Mouse (Mus musculus): ENCODE data around the gene Akr1a1. TPM values are rescaled to one million over a fixed set of nuclear protein-coding genes. Genes with fewer than 3 reads are reported as not detected.
"Not testable (repeated sequence)": the region's sequence is repeated elsewhere in the genome, so short reads cannot be mapped to it uniquely, and the experiment has no call there.

The Akr1a1 gene
- polyA plus RNA-seq, 1 experiment = 597 TPM

- Histone ChIP-seq H3K27ac (ENCODE audit: insufficient read depth, low read length) (no peak overlapping the region), H3K4me1 (ENCODE audit: control insufficient read depth, insufficient read depth, low read length) (0 out of 2 replicates have a peak, but pooled peaks cover 3% of the 10 kb centered on the region), H3K4me3 (ENCODE audit: insufficient read depth, low read length) (no peak overlapping the region)
- no peak for TF ChIP-seq CTCF (IDR thresholded peaks at IDR 0.05; ENCODE audit: borderline replicate concordance, insufficient read depth, low read length)
- no peak for TF ChIP-seq POLR2A (IDR thresholded peaks at IDR 0.05; ENCODE audit: low read depth, low read length)
Measured at GRCm38 (mm10) chr4:116683957-116684356, 32.5 kb upstream of the Akr1a1 start.

GRCm38 (mm10) chr4:116680521-116680920, 29.0 kb upstream of the Akr1a1 start:
- not testable (repeated sequence) for H3K4me3 ChIP-seq (ENCODE audit: insufficient read depth, low read length); H3K4me1 ChIP-seq (ENCODE audit: control insufficient read depth, insufficient read depth, low read length)

GRCm38 (mm10) chr4:116679141-116679540, 27.7 kb upstream of the Akr1a1 start:
- H3K4me3 ChIP-seq (ENCODE audit: insufficient read depth, low read length) = no peak overlapping the region
- TF ChIP-seq POLR2A (IDR thresholded peaks at IDR 0.05; ENCODE audit: low read depth, low read length) (no peak), CTCF (IDR thresholded peaks at IDR 0.05; ENCODE audit: borderline replicate concordance, insufficient read depth, low read length) (no peak)
- H3K4me1 ChIP-seq (ENCODE audit: control insufficient read depth, insufficient read depth, low read length) = no peaks in the 10 kb centered on the region; the same call in 1 of the 2 replicates
- H3K27ac ChIP-seq (ENCODE audit: insufficient read depth, low read length) = no peak overlapping the region; the same call in 1 of the 2 replicates

More at GRCm38 (mm10) chr4:116680521-116680920, 29.0 kb upstream of the Akr1a1 start:
- H3K27ac ChIP-seq (ENCODE audit: insufficient read depth, low read length) = not testable (repeated sequence)

GRCm38 (mm10) chr4:116677808-116678207, 26.3 kb upstream of the Akr1a1 start:
- H3K27ac ChIP-seq (ENCODE audit: insufficient read depth, low read length) = peak overlapping the region; percentile 50
- TF ChIP-seq POLR2A (IDR thresholded peaks at IDR 0.05; ENCODE audit: low read depth, low read length) (no peak), CTCF (IDR thresholded peaks at IDR 0.05; ENCODE audit: borderline replicate concordance, insufficient read depth, low read length) (no peak)
- H3K4me3 ChIP-seq (ENCODE audit: insufficient read depth, low read length) = no peak overlapping the region
- peaks cover 3% of the 10 kb centered on the region; the same call in 1 of the 2 replicates for H3K4me1 ChIP-seq (ENCODE audit: control insufficient read depth, insufficient read depth, low read length)

GRCm38 (mm10) chr4:116676027-116676426, 24.5 kb upstream of the Akr1a1 start:
- no peak for TF ChIP-seq CTCF (IDR thresholded peaks at IDR 0.05; ENCODE audit: borderline replicate concordance, insufficient read depth, low read length)
- no peak for TF ChIP-seq POLR2A (IDR thresholded peaks at IDR 0.05; ENCODE audit: low read depth, low read length)
- no peak overlapping the region for H3K4me3 ChIP-seq (ENCODE audit: insufficient read depth, low read length)
- peaks cover 3% of the 10 kb centered on the region; the same call in 1 of the 2 replicates for H3K4me1 ChIP-seq (ENCODE audit: control insufficient read depth, insufficient read depth, low read length)
- H3K27ac ChIP-seq (ENCODE audit: insufficient read depth, low read length) = no peak overlapping the region

- not testable (repeated sequence) for H3K27ac ChIP-seq (ENCODE audit: insufficient read depth, low read length); H3K4me3 ChIP-seq (ENCODE audit: insufficient read depth, low read length); H3K4me1 ChIP-seq (ENCODE audit: control insufficient read depth, insufficient read depth, low read length)
Measured at GRCm38 (mm10) chr4:116674761-116675160, 23.3 kb upstream of the Akr1a1 start.

- TF ChIP-seq CTCF (IDR thresholded peaks at IDR 0.05; ENCODE audit: borderline replicate concordance, insufficient read depth, low read length) = no peak
- TF ChIP-seq POLR2A (IDR thresholded peaks at IDR 0.05; ENCODE audit: low read depth, low read length) = no peak
- Histone ChIP-seq H3K4me1 (ENCODE audit: control insufficient read depth, insufficient read depth, low read length) (peaks cover 5% of the 10 kb centered on the region; the same call in 1 of the 2 replicates), H3K4me3 (ENCODE audit: insufficient read depth, low read length) (no peak overlapping the region), H3K27ac (ENCODE audit: insufficient read depth, low read length) (peak overlapping the region; percentile 74; the same call in 1 of the 2 replicates)
Measured at GRCm38 (mm10) chr4:116672785-116673184, 21.3 kb upstream of the Akr1a1 start.

GRCm38 (mm10) chr4:116669291-116669690, 17.8 kb upstream of the Akr1a1 start:
- Histone ChIP-seq H3K4me1 (ENCODE audit: control insufficient read depth, insufficient read depth, low read length) (peaks cover 5% of the 10 kb centered on the region; the same call in 1 of the 2 replicates), H3K27ac (ENCODE audit: insufficient read depth, low read length) (no peak overlapping the region), H3K4me3 (ENCODE audit: insufficient read depth, low read length) (no peak overlapping the region)
- TF ChIP-seq CTCF (IDR thresholded peaks at IDR 0.05; ENCODE audit: borderline replicate concordance, insufficient read depth, low read length) = no peak
- no peak for TF ChIP-seq POLR2A (IDR thresholded peaks at IDR 0.05; ENCODE audit: low read depth, low read length)

- peak overlapping the region; percentile 72 for H3K27ac ChIP-seq (ENCODE audit: insufficient read depth, low read length)
- H3K4me3 ChIP-seq (ENCODE audit: insufficient read depth, low read length) = no peak overlapping the region
- H3K4me1 ChIP-seq (ENCODE audit: control insufficient read depth, insufficient read depth, low read length) = peaks cover 2% of the 10 kb centered on the region; the same call in 1 of the 2 replicates
- TF ChIP-seq CTCF (IDR thresholded peaks at IDR 0.05; ENCODE audit: borderline replicate concordance, insufficient read depth, low read length) (no peak), POLR2A (IDR thresholded peaks at IDR 0.05; ENCODE audit: low read depth, low read length) (peak; percentile 46; the same call in 1 of the 2 replicates)
Measured at GRCm38 (mm10) chr4:116668145-116668544, 16.7 kb upstream of the Akr1a1 start.

- H3K4me3 ChIP-seq (ENCODE audit: insufficient read depth, low read length) = no peak overlapping the region
- no peak overlapping the region for H3K27ac ChIP-seq (ENCODE audit: insufficient read depth, low read length)
- TF ChIP-seq CTCF (IDR thresholded peaks at IDR 0.05; ENCODE audit: borderline replicate concordance, insufficient read depth, low read length) = no peak
- peaks cover 2% of the 10 kb centered on the region; the same call in 1 of the 2 replicates for H3K4me1 ChIP-seq (ENCODE audit: control insufficient read depth, insufficient read depth, low read length)
Measured at GRCm38 (mm10) chr4:116666625-116667024, 15.1 kb upstream of the Akr1a1 start.

GRCm38 (mm10) chr4:116661998-116662397, 10.5 kb upstream of the Akr1a1 start:
- Histone ChIP-seq H3K27ac (ENCODE audit: insufficient read depth, low read length) (no peak overlapping the region), H3K4me1 (ENCODE audit: control insufficient read depth, insufficient read depth, low read length) (no peaks in the 10 kb centered on the region), H3K4me3 (ENCODE audit: insufficient read depth, low read length) (no peak overlapping the region)
- no peak for TF ChIP-seq CTCF (IDR thresholded peaks at IDR 0.05; ENCODE audit: borderline replicate concordance, insufficient read depth, low read length)
- TF ChIP-seq POLR2A (IDR thresholded peaks at IDR 0.05; ENCODE audit: low read depth, low read length) = no peak
